Mouse (Mus musculus) G1E (cell line): ENCODE results near the gene Zbtb22. TPM values are rescaled to one million over a fixed set of nuclear protein-coding genes. Genes with fewer than 3 reads are reported as not detected.
A peak's percentile ranks its signal among the peaks of the same experiment; 100 is the strongest.

Experiments
- ATAC-seq: 2 replicates; pipeline ENCODE4 v1.8.0; 2016; ENCODE audit warnings: mild to moderate bottlenecking; ENCODE audit not compliant: insufficient number of reproducible peaks, poor library complexity, low FRiP score, severe bottlenecking; ENCODE audit errors: extremely low read depth
- DNase-seq: peaks from one replicate; pipeline ENCODE4 v3.0.0; 2012; ENCODE audit warnings: low spot score
- H3K27me3 ChIP-seq: 2 replicates; pipeline ENCODE4 v1.6.1; 2012; ENCODE audit warnings: mild to moderate bottlenecking, low read length, inconsistent platforms; ENCODE audit not compliant: insufficient read depth
- H3K36me3 ChIP-seq: replicated peaks from 2 replicates; pipeline ENCODE3; 2012; ENCODE audit warnings: mild to moderate bottlenecking, inconsistent platforms
- H3K4me1 ChIP-seq: 2 replicates; pipeline ENCODE4 v1.6.1; 2012; ENCODE audit warnings: low read depth, low read length, inconsistent platforms, mixed read lengths; ENCODE audit not compliant: insufficient read depth
- H3K4me3 ChIP-seq: 2 replicates; pipeline ENCODE4 v1.5.1; 2012; ENCODE audit warnings: low read depth, mild to moderate bottlenecking, inconsistent platforms, low read length, moderate library complexity, mixed read lengths
- H3K9me3 ChIP-seq: replicated peaks from 2 replicates; pipeline ENCODE4 v1.6.1; 2012; ENCODE audit warnings: inconsistent platforms
- CTCF ChIP-seq: IDR thresholded peaks from 2 replicates; pipeline ENCODE4 v1.5.1; 2012; ENCODE audit warnings: low read depth, low read length, inconsistent platforms, mixed read lengths
- GATA1 ChIP-seq: IDR thresholded peaks from 2 replicates; pipeline ENCODE4 v1.6.1; 2012; ENCODE audit warnings: borderline replicate concordance, low read length, inconsistent platforms, mixed read lengths
- GATA2 ChIP-seq: IDR thresholded peaks from 2 replicates; pipeline ENCODE4 v1.6.1; 2012; ENCODE audit warnings: low read depth, low read length, inconsistent platforms, borderline replicate concordance
- POLR2AphosphoS5 ChIP-seq: IDR thresholded peaks from 2 replicates; pipeline ENCODE4 v1.6.1; 2012; ENCODE audit warnings: low read depth, low read length, inconsistent platforms; ENCODE audit not compliant: insufficient replicate concordance
- TAL1 ChIP-seq: conservative IDR thresholded peaks from 2 replicates; pipeline ENCODE4 v1.6.1; 2012; ENCODE audit warnings: low read depth, low read length, inconsistent platforms, mixed read lengths
- polyA plus RNA-seq: library from polyadenylated mRNA; stranded (reverse); fragments of >175 nt; gene quantifications from 2 replicates; pipeline ENCODE4 v1.2.3, GENCODE M21; 2012
- total RNA-seq, 2 experiments: library from RNA; stranded (forward) in 1 of 2; stranded (reverse) in 1 of 2; fragments of 200-1000 nt in 1 of 2; fragments of >200 nt in 1 of 2; fragmentation: Nextera tagmentation in 1 of 2; gene quantifications; 2 replicates each; pipeline ENCODE4 v1.2.3; 2014 to 2017

Gene Zbtb22
- total and polyA plus RNA-seq, 3 experiments: 15.8 to 42.1 (median 19.7) TPM

GRCm38 (mm10) chr17:33952879-33953278 is 37.2 kb downstream of the Zbtb22 start:
- Histone ChIP-seq H3K27me3 (no peaks in the 10 kb centered on the region), H3K4me1 (peaks cover 70% of the 10 kb centered on the region), H3K36me3 (peaks cover 81% of the 10 kb centered on the region), H3K4me3 (peak overlapping the region; percentile 93), H3K9me3 (no peaks in the 10 kb centered on the region)
- no peak for ATAC-seq
- TF ChIP-seq CTCF (no peak), POLR2AphosphoS5 (no peak; the same call in 1 of the 2 replicates)
- DNase-seq: no peak

GRCm38 (mm10) chr17:33953310-33953709 is 37.6 kb downstream of the Zbtb22 start:
- H3K27me3 ChIP-seq: no peaks in the 10 kb centered on the region
- H3K36me3 ChIP-seq: peaks cover 81% of the 10 kb centered on the region
- peak overlapping the region; percentile 93 for H3K4me3 ChIP-seq
- no peak for TF ChIP-seq TAL1
- no peak for TF ChIP-seq CTCF
- TF ChIP-seq GATA2: no peak
- no peak for TF ChIP-seq POLR2AphosphoS5
- no peak for TF ChIP-seq GATA1
- no peak for DNase-seq
- no peaks in the 10 kb centered on the region for H3K9me3 ChIP-seq
- no peak for ATAC-seq
- H3K4me1 ChIP-seq: peaks cover 69% of the 10 kb centered on the region

- DNase-seq: no peak
- TF ChIP-seq TAL1 (no peak), GATA1 (no peak), POLR2AphosphoS5 (0 out of 2 replicates have a peak, but pooled peaks have one; percentile 75)
- peaks cover 64% of the 10 kb centered on the region for H3K4me1 ChIP-seq
Observed at GRCm38 (mm10) chr17:33953961-33954565, 38.4 kb downstream of the Zbtb22 start.

GRCm38 (mm10) chr17:33954646-33955554 is 39.2 kb downstream of the Zbtb22 start:
- H3K4me3 ChIP-seq: peak overlapping the region; percentile 93
- TF ChIP-seq TAL1 (no peak), CTCF (no peak), POLR2AphosphoS5 (no peak; the same call in 1 of the 2 replicates)
- no peaks in the 10 kb centered on the region for H3K9me3 ChIP-seq
- peaks cover 81% of the 10 kb centered on the region for H3K36me3 ChIP-seq
- H3K27me3 ChIP-seq: no peaks in the 10 kb centered on the region
- DNase-seq (no peak), ATAC-seq (no peak)
- peaks cover 57% of the 10 kb centered on the region for H3K4me1 ChIP-seq

More at GRCm38 (mm10) chr17:33953961-33954565, 38.4 kb downstream of the Zbtb22 start:
- H3K27me3 ChIP-seq: no peaks in the 10 kb centered on the region
- peak overlapping the region; percentile 93 for H3K4me3 ChIP-seq
- ATAC-seq: no peak
- peaks cover 81% of the 10 kb centered on the region for H3K36me3 ChIP-seq
- no peaks in the 10 kb centered on the region for H3K9me3 ChIP-seq

GRCm38 (mm10) chr17:33955555-33956214 is 40.0 kb downstream of the Zbtb22 start, which contains the start of the genes Vps52 and Rps18:
Vps52 (plus strand) TSS chr17:33955812.
Rps18 (minus strand) TSS chr17:33956001.
- peaks cover 49% of the 10 kb centered on the region for H3K4me1 ChIP-seq
- peak; percentile 98 for DNase-seq
- peak within 1 kb of the TSS; percentile 93 for H3K4me3 ChIP-seq
- ATAC-seq: peak; percentile 77
- H3K36me3 ChIP-seq: peaks cover 80% of the 10 kb centered on the region
- no peak for TF ChIP-seq GATA1
- TF ChIP-seq TAL1: no peak
- TF ChIP-seq POLR2AphosphoS5: no peak
- TF ChIP-seq CTCF: no peak
- no peak for TF ChIP-seq GATA2
- H3K27me3 ChIP-seq: no peaks in the 10 kb centered on the region
- no peaks in the 10 kb centered on the region for H3K9me3 ChIP-seq

- Histone ChIP-seq H3K4me1 (peaks cover 43% of the 10 kb centered on the region), H3K27me3 (no peaks in the 10 kb centered on the region), H3K36me3 (peaks cover 80% of the 10 kb centered on the region), H3K9me3 (no peaks in the 10 kb centered on the region), H3K4me3 (peak overlapping the region; percentile 93)
- TF ChIP-seq GATA2: no peak
- TF ChIP-seq POLR2AphosphoS5: no peak
- TF ChIP-seq CTCF: no peak
- TF ChIP-seq TAL1: no peak
- TF ChIP-seq GATA1: no peak
- DNase-seq: no peak
- ATAC-seq: no peak
Observed at GRCm38 (mm10) chr17:33956336-33956735, 40.6 kb downstream of the Zbtb22 start.
